Mouse (Mus musculus): ENCODE measurements around the gene Nrarp. TPM values are rescaled to one million over a fixed set of nuclear protein-coding genes. Genes with fewer than 3 reads are reported as not detected.

Nrarp gene
- polyA plus RNA-seq, 1 experiment from 2014 or later: 70.9 TPM

DNA sequence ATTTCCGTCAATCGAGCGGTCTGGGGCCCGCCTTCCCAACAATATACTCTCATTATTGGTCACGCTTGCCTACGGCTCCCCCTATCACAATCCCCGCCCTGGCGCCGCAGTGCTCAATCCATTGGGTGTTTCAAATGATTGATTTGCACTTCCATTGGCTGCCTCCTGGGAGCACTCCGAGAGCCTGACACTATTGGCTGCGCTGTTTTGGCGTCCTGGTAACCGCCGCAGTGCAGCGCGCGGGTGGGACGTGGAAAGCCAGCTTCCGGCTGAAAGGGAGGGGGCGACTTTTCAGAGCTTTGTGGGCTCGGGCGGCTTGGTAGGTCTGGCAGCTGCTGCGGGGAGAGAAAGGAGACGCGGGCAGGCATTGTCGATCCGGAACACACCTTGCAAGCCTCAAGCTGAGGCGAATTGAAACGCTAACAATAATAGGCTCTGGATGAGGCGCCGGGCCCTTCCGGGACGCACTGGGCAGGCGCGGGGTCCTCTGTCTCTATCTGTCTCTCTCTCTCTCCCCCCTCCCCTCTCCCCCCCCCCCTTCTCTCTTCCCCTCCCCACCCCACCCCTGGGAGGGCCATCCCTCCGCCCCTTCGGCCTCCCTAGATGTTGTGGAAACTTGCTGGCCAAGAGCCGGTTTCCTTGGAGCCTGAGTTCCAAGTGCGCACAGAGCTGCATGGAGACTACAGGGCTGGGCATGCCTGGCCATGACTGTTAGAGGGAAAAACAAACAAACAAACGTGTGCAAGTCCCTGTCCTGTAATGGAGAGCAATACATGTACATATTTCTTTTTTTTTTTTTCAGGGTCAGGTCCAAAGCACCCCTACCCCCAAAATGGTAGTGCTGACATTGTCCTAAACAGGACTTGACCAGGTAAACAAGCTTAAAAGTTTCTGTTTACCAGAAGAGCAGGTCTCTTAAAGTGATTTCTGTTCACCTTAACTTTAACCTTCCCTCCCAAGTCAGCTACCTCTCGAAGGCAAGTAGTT, 44.5 kb downstream of the Nrarp start:
- peak overlapping the region; percentile 69 for H3K9ac ChIP-seq
- peaks cover 23% of the 10 kb centered on the region for H3K4me1 ChIP-seq
- 2% methylated on average over 39 of the region's 41 CpGs for WGBS
- peaks cover 5% of the 10 kb centered on the region for H3K36me3 ChIP-seq
- peak overlapping the region; percentile 97 for H3K27ac ChIP-seq
- H3K27me3 ChIP-seq: 0 out of 2 replicates have a peak, but pooled peaks cover 2% of the 10 kb centered on the region
- ATAC-seq (ENCODE audit: low FRiP score): peak; percentile 98
- H3K4me3 ChIP-seq: peak overlapping the region; percentile 72
- H3K4me2 ChIP-seq (replicated peaks): peak overlapping the region; percentile 59
- no peaks in the 10 kb centered on the region for H3K9me3 ChIP-seq (replicated peaks)

GRCm38 (mm10) chr2:25225811-25226379, 45.3 kb downstream of the Nrarp start:
- Histone ChIP-seq H3K27ac (peak overlapping the region; percentile 97), H3K4me3 (no peak overlapping the region; the same call in 1 of the 2 replicates), H3K9ac (no peak overlapping the region), H3K4me2 (replicated peaks) (peak overlapping the region; percentile 59), H3K36me3 (peaks cover 5% of the 10 kb centered on the region), H3K27me3 (0 out of 2 replicates have a peak, but pooled peaks cover 2% of the 10 kb centered on the region), H3K4me1 (peaks cover 23% of the 10 kb centered on the region), H3K9me3 (replicated peaks) (no peaks in the 10 kb centered on the region)
- ATAC-seq (ENCODE audit: low FRiP score): no peak
- WGBS: 76% methylated on average over 8 of the region's 8 CpGs

GRCm38 (mm10) chr2:25226864-25227263, 46.3 kb downstream of the Nrarp start:
- peaks cover 20% of the 10 kb centered on the region for H3K4me1 ChIP-seq
- H3K27me3 ChIP-seq: peaks cover 8% of the 10 kb centered on the region
- no peak overlapping the region for H3K4me2 ChIP-seq (replicated peaks)
- H3K36me3 ChIP-seq: peaks cover 1% of the 10 kb centered on the region
- 88% methylated on average over 5 of the region's 5 CpGs for WGBS
- H3K9ac ChIP-seq: no peak overlapping the region
- H3K4me3 ChIP-seq: no peak overlapping the region
- H3K27ac ChIP-seq: no peak overlapping the region
- ATAC-seq (ENCODE audit: low FRiP score): no peak
- no peaks in the 10 kb centered on the region for H3K9me3 ChIP-seq (replicated peaks)

- ATAC-seq (ENCODE audit: low FRiP score): no peak
- H3K27ac ChIP-seq: no peak overlapping the region
- no peaks in the 10 kb centered on the region for H3K36me3 ChIP-seq
- H3K4me1 ChIP-seq: peaks cover 20% of the 10 kb centered on the region
- peaks cover 10% of the 10 kb centered on the region for H3K27me3 ChIP-seq
- WGBS: 87% methylated on average over 4 of the region's 4 CpGs
- H3K4me2 ChIP-seq (replicated peaks): no peak overlapping the region
- H3K9me3 ChIP-seq (replicated peaks): no peaks in the 10 kb centered on the region
- no peak overlapping the region for H3K4me3 ChIP-seq
- H3K9ac ChIP-seq: no peak overlapping the region
These were observed 46.8 kb downstream of the Nrarp start for GRCm38 (mm10) chr2:25227406-25227805.

GRCm38 (mm10) chr2:25228431-25228889, 47.9 kb downstream of the Nrarp start:
- H3K4me2 ChIP-seq (replicated peaks): peak overlapping the region; percentile 34
- H3K27me3 ChIP-seq: peaks cover 10% of the 10 kb centered on the region
- H3K27ac ChIP-seq: peak overlapping the region; percentile 31; the same call in 1 of the 2 replicates
- no peaks in the 10 kb centered on the region for H3K9me3 ChIP-seq (replicated peaks)
- peaks cover 16% of the 10 kb centered on the region for H3K4me1 ChIP-seq
- no peak for ATAC-seq (ENCODE audit: low FRiP score)
- H3K36me3 ChIP-seq: no peaks in the 10 kb centered on the region
- 2% methylated on average over 7 of the region's 7 CpGs for WGBS
- H3K4me3 ChIP-seq: 0 out of 2 replicates have a peak overlapping the region, but pooled peaks have one; percentile 6
- H3K9ac ChIP-seq: peak overlapping the region; percentile 8; the same call in 1 of the 2 replicates

DNA sequence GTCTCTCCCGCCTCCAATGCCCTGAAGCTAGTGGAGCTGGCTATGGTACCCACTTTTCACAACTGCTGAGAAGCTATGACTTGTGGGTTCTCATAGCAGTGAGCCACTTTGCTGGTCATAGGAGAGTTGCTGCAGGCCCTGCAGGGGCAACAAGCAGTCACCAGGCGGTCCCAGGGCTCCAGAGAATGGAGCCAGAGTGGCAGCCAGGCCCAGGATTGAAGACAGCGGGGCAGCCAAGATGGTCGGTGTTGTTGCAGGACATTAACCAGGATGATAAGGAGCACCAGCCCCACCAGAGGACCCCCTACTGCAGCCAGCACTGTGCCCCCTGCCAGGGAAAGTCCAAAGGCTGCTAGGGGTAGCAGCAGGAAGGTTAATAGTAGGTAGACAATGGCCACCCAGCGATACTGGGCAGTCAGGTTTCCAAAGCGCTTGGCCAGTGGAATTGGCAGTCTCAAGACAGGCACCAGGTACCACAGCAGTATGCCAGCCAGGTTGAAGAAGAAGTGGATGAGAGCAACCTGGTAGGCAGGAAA, 48.5 kb downstream of the Nrarp start:
- H3K27ac ChIP-seq: 0 out of 2 replicates have a peak overlapping the region, but pooled peaks have one; percentile 31
- 74% methylated on average over 6 of the region's 6 CpGs for WGBS
- H3K9ac ChIP-seq: peak overlapping the region; percentile 8; the same call in 1 of the 2 replicates
- H3K9me3 ChIP-seq (replicated peaks): no peaks in the 10 kb centered on the region
- H3K4me3 ChIP-seq: no peak overlapping the region
- peak overlapping the region; percentile 34; the same call in 1 of the 2 replicates for H3K4me2 ChIP-seq (replicated peaks)
- no peaks in the 10 kb centered on the region for H3K36me3 ChIP-seq
- H3K27me3 ChIP-seq: peaks cover 13% of the 10 kb centered on the region
- H3K4me1 ChIP-seq: peaks cover 12% of the 10 kb centered on the region
- no peak for ATAC-seq (ENCODE audit: low FRiP score)

DNA sequence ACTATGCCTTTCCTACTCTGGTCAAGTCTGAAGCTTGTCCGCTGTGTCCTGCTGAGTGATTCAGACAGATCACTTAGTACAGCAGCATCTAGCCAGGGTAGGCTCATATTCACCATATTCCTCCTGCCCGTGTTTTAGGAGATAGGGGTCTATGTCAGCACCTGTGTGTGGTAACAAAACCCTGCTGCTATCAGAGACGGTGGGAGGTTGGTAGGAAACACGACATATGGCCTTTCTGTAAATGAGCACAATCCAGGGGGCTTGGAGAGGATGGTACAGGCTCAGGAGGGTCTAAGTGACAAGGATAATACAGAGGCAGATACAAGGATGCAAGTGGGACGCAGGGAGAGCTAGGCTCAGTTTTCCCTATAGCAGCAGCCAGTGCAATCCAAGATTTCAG, 49.0 kb downstream of the Nrarp start:
- Histone ChIP-seq H3K9me3 (replicated peaks) (no peaks in the 10 kb centered on the region), H3K4me3 (no peak overlapping the region), H3K36me3 (no peaks in the 10 kb centered on the region), H3K4me2 (replicated peaks) (no peak overlapping the region), H3K9ac (no peak overlapping the region), H3K4me1 (peaks cover 12% of the 10 kb centered on the region), H3K27me3 (peaks cover 18% of the 10 kb centered on the region), H3K27ac (no peak overlapping the region)
- ATAC-seq (ENCODE audit: low FRiP score): no peak
- WGBS: 85% methylated on average over 5 of the region's 5 CpGs

DNA sequence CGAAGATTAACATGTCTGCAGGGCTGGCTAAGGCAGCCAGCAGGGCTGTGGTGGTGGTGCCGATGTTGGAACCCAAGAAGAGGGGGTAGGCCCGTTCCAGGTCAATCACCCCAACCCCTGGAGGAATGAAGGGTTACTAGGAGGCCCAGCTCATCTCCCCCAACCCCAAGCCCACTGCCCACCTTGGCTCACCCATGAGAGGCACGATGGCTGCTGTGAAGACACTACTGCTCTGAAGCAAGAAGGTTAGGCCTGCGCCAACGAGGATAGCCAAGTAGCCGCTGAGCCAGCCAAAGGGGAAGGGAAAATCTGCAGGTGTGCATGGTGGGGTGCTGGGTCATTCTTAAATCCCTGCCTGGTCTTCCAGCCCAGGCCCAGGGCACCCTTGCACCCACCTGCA, 50.0 kb downstream of the Nrarp start:
- Histone ChIP-seq H3K9me3 (replicated peaks) (no peaks in the 10 kb centered on the region), H3K4me3 (no peak overlapping the region), H3K27ac (no peak overlapping the region), H3K4me2 (replicated peaks) (no peak overlapping the region), H3K4me1 (peaks cover 10% of the 10 kb centered on the region), H3K27me3 (peaks cover 18% of the 10 kb centered on the region), H3K9ac (no peak overlapping the region), H3K36me3 (no peaks in the 10 kb centered on the region)
- ATAC-seq (ENCODE audit: low FRiP score): no peak
- 87% methylated on average over 7 of the region's 7 CpGs for WGBS

- Histone ChIP-seq H3K4me3 (no peak overlapping the region), H3K4me1 (peaks cover 7% of the 10 kb centered on the region), H3K36me3 (no peaks in the 10 kb centered on the region), H3K27ac (no peak overlapping the region), H3K9me3 (replicated peaks) (no peaks in the 10 kb centered on the region), H3K4me2 (replicated peaks) (no peak overlapping the region), H3K9ac (no peak overlapping the region), H3K27me3 (peaks cover 19% of the 10 kb centered on the region)
- WGBS: 60% methylated on average over 12 of the region's 12 CpGs
- ATAC-seq (ENCODE audit: low FRiP score): no peak
These were observed 50.5 kb downstream of the Nrarp start for GRCm38 (mm10) chr2:25231038-25231437.

Other genes with a start within 250 kb of the Nrarp start
- gene Arrdc1, start 245.5 kb upstream of the Nrarp start, polyA plus RNA-seq (2016; fragmentation: Nextera tagmentation; extraction: Ambion mirVana): 20.0 and 21.9 TPM in 2 replicates
- 19.7 and 20.7 TPM in 2 replicates for gene Zmynd19, start 231.0 kb upstream of the Nrarp start, polyA plus RNA-seq (2016; fragmentation: Nextera tagmentation; extraction: Ambion mirVana)
- 28.5 and 29.9 TPM in 2 replicates for gene Dph7, start 218.4 kb upstream of the Nrarp start, polyA plus RNA-seq (2016; fragmentation: Nextera tagmentation; extraction: Ambion mirVana)
- 141 and 148 TPM in 2 replicates for gene Mrpl41, start 205.7 kb upstream of the Nrarp start, polyA plus RNA-seq (2016; fragmentation: Nextera tagmentation; extraction: Ambion mirVana)
- 3.8 and 5.0 TPM in 2 replicates for gene Pnpla7, start 204.7 kb upstream of the Nrarp start, polyA plus RNA-seq (2016; fragmentation: Nextera tagmentation; extraction: Ambion mirVana)
- 108 and 115 TPM in 2 replicates for gene Nsmf, start 126.4 kb upstream of the Nrarp start, polyA plus RNA-seq (2016; fragmentation: Nextera tagmentation; extraction: Ambion mirVana)
- gene Entpd8, start 100.5 kb upstream of the Nrarp start, polyA plus RNA-seq (2016; fragmentation: Nextera tagmentation; extraction: Ambion mirVana): not detected in 2 replicates
- 0.14 and 0.22 TPM in 2 replicates for gene Noxa1, start 85.6 kb upstream of the Nrarp start, polyA plus RNA-seq (2016; fragmentation: Nextera tagmentation; extraction: Ambion mirVana)
- gene Tor4a, start 16.1 kb downstream of the Nrarp start, polyA plus RNA-seq (2016; fragmentation: Nextera tagmentation; extraction: Ambion mirVana): 1.8 and 2.4 TPM in 2 replicates
- 107 and 117 TPM in 2 replicates for gene Nelfb, start 30.7 kb downstream of the Nrarp start, polyA plus RNA-seq (2016; fragmentation: Nextera tagmentation; extraction: Ambion mirVana)
- not detected in 2 replicates for gene Stpg3, start 33.9 kb downstream of the Nrarp start, polyA plus RNA-seq (2016; fragmentation: Nextera tagmentation; extraction: Ambion mirVana)
- 0.19 TPM in 1 of 2 replicates, not detected in the other for gene Fam166a, start 38.0 kb downstream of the Nrarp start, polyA plus RNA-seq (2016; fragmentation: Nextera tagmentation; extraction: Ambion mirVana)
- gene Tubb4b, start 43.9 kb downstream of the Nrarp start, polyA plus RNA-seq (2016; fragmentation: Nextera tagmentation; extraction: Ambion mirVana): 391 and 416 TPM in 2 replicates
- not detected in 2 replicates for gene Slc34a3, start 53.6 kb downstream of the Nrarp start, polyA plus RNA-seq (2016; fragmentation: Nextera tagmentation; extraction: Ambion mirVana)
- not detected in 2 replicates for gene Rnf224, start 56.0 kb downstream of the Nrarp start, polyA plus RNA-seq (2016; fragmentation: Nextera tagmentation; extraction: Ambion mirVana)
- 37.8 and 40.5 TPM in 2 replicates for gene Rnf208, start 61.5 kb downstream of the Nrarp start, polyA plus RNA-seq (2016; fragmentation: Nextera tagmentation; extraction: Ambion mirVana)
- not detected in 2 replicates for gene Cysrt1, start 61.7 kb downstream of the Nrarp start, polyA plus RNA-seq (2016; fragmentation: Nextera tagmentation; extraction: Ambion mirVana)
- gene AL732309.1, start 66.1 kb downstream of the Nrarp start, polyA plus RNA-seq (2016; fragmentation: Nextera tagmentation; extraction: Ambion mirVana): 3.5 and 6.2 TPM in 2 replicates
- gene Tmem203, start 74.7 kb downstream of the Nrarp start, polyA plus RNA-seq (2016; fragmentation: Nextera tagmentation; extraction: Ambion mirVana): 16.5 and 18.6 TPM in 2 replicates
- 13.2 and 14.9 TPM in 2 replicates for gene Tprn, start 81.9 kb downstream of the Nrarp start, polyA plus RNA-seq (2016; fragmentation: Nextera tagmentation; extraction: Ambion mirVana)
- gene Ssna1, start 91.7 kb downstream of the Nrarp start, polyA plus RNA-seq (2016; fragmentation: Nextera tagmentation; extraction: Ambion mirVana): 195 and 201 TPM in 2 replicates
- gene Anapc2, start 91.7 kb downstream of the Nrarp start, polyA plus RNA-seq (2016; fragmentation: Nextera tagmentation; extraction: Ambion mirVana): 147 and 152 TPM in 2 replicates
- not detected in 2 replicates for gene Tmem210, start 107.4 kb downstream of the Nrarp start, polyA plus RNA-seq (2016; fragmentation: Nextera tagmentation; extraction: Ambion mirVana)
- gene Lrrc26, start 109.2 kb downstream of the Nrarp start, polyA plus RNA-seq (2016; fragmentation: Nextera tagmentation; extraction: Ambion mirVana): not detected in 2 replicates
- gene Grin1, start 138.4 kb downstream of the Nrarp start, polyA plus RNA-seq (2016; fragmentation: Nextera tagmentation; extraction: Ambion mirVana): 6.3 and 6.9 TPM in 2 replicates
- gene Man1b1, start 151.6 kb downstream of the Nrarp start, polyA plus RNA-seq (2016; fragmentation: Nextera tagmentation; extraction: Ambion mirVana): 73.5 and 78.8 TPM in 2 replicates
- gene Dpp7, start 175.6 kb downstream of the Nrarp start, polyA plus RNA-seq (2016; fragmentation: Nextera tagmentation; extraction: Ambion mirVana): 21.9 and 23.5 TPM in 2 replicates
- 5.7 and 7.9 TPM in 2 replicates for gene Uap1l1, start 184.9 kb downstream of the Nrarp start, polyA plus RNA-seq (2016; fragmentation: Nextera tagmentation; extraction: Ambion mirVana)
- 31.9 and 41.4 TPM in 2 replicates for gene Sapcd2, start 191.6 kb downstream of the Nrarp start, polyA plus RNA-seq (2016; fragmentation: Nextera tagmentation; extraction: Ambion mirVana)
- gene Entpd2, start 215.1 kb downstream of the Nrarp start, polyA plus RNA-seq (2016; fragmentation: Nextera tagmentation; extraction: Ambion mirVana): 0.22 and 0.46 TPM in 2 replicates
- gene Npdc1, start 218.6 kb downstream of the Nrarp start, polyA plus RNA-seq (2016; fragmentation: Nextera tagmentation; extraction: Ambion mirVana): 216 and 225 TPM in 2 replicates
- gene Fut7, start 242.5 kb downstream of the Nrarp start, polyA plus RNA-seq (2016; fragmentation: Nextera tagmentation; extraction: Ambion mirVana): 0.53 TPM in 1 of 2 replicates, not detected in the other
- gene Abca2, start 247.9 kb downstream of the Nrarp start, polyA plus RNA-seq (2016; fragmentation: Nextera tagmentation; extraction: Ambion mirVana): 10.1 and 10.6 TPM in 2 replicates

All from hindbrain, embryonic 12.5 days (tissue).